Mouse (Mus musculus) neural tube, embryonic 13.5 days (tissue): ENCODE results near the gene Rnf214. TPM values are rescaled to one million over a fixed set of nuclear protein-coding genes. Genes with fewer than 3 reads are reported as not detected.

ENCODE experiments used
- ATAC-seq: fragments of 200-750 bp; cut with Nextera tagmentation; 2 replicates; pipeline ENCODE4 v1.8.0; 2017; ENCODE audit warnings: low read depth, mild to moderate bottlenecking, moderate TSS enrichment, moderate library complexity
- H3K27ac ChIP-seq: fragments of 300-500 bp; sonication (generic); replicated peaks from 2 replicates; pipeline ENCODE4 v1.5.1; 2015; ENCODE audit warnings: moderate library complexity, mild to moderate bottlenecking, inconsistent platforms
- H3K27me3 ChIP-seq: fragments of 300-500 bp; sonication (generic); 2 replicates; pipeline ENCODE4 v1.6.1; 2015; ENCODE audit warnings: mild to moderate bottlenecking, inconsistent platforms
- H3K36me3 ChIP-seq: fragments of 300-500 bp; sonication (generic); 2 replicates; pipeline ENCODE4 v1.6.1; 2015; ENCODE audit warnings: mild to moderate bottlenecking, inconsistent platforms
- H3K4me1 ChIP-seq: fragments of 300-500 bp; sonication (generic); replicated peaks from 2 replicates; pipeline ENCODE4 v1.6.1; 2015; ENCODE audit warnings: inconsistent platforms
- H3K4me2 ChIP-seq: fragments of 300-500 bp; sonication (generic); 2 replicates; pipeline ENCODE4 v1.6.1; 2015; ENCODE audit warnings: inconsistent platforms, mild to moderate bottlenecking, moderate library complexity
- H3K4me3 ChIP-seq: fragments of 300-500 bp; sonication (generic); 2 replicates; pipeline ENCODE4 v1.5.1; 2015; ENCODE audit warnings: mild to moderate bottlenecking, inconsistent platforms
- H3K9ac ChIP-seq: fragments of 300-500 bp; sonication (generic); 2 replicates; pipeline ENCODE4 v1.6.1; 2015; ENCODE audit warnings: moderate library complexity, mild to moderate bottlenecking, inconsistent platforms
- H3K9me3 ChIP-seq: fragments of 300-500 bp; sonication (generic); 2 replicates; pipeline ENCODE4 v1.6.1; 2016; ENCODE audit warnings: inconsistent platforms
- WGBS: fragments of 180-500 bp; shearing (Covaris S2); methylation state at CpG from one replicate; pipeline ENCODE4 v1.1.7; 2015; 5-methylcytosine and 5-hydroxymethylcytosine counted together
- polyA plus RNA-seq: library from polyadenylated mRNA; unstranded; fragments of >200 nt; fragmentation: Nextera tagmentation; extraction: Ambion mirVana; gene quantifications from 2 replicates; pipeline ENCODE4 v1.2.1, GENCODE M21; 2015

Gene Rnf214
- polyA plus RNA-seq: 82.3 and 96.2 TPM in 2 replicates

DNA sequence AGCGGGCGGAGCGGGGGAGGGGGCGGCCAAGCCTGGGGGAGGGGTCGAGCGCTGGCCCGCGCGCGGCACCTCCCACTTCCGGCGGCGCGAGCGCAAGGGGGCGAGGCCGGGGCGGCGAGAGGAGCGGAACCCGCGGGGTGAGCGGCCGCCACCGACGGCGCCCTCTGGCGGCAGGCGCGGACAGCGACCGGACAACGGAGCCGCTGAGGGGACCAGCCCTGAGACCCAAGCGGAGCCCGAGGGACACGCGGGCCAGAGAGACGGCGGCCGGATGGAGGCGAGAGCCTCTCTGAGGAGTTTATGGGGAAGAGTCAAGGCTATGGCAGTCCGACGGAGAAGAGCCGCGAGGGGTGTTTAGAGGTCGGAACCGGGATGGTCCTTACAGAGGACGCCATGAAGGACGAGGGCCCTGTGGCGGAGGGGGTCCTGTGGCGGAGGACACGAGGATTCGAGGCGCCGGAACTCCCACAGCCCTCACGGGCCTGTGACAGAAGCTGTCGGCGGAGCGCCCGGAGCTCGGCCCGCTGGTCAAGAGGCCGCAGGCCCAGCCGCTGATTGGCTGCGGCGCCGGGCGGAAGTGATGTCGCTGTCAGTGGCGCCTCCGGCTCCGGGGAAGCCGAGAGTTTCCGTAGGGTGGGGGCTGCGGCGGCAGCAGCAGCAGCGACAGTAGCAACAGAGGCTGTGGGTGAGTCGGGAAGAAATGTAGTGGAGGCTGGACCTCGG, at the start of gene Rnf214, which contains the start of gene Pcsk7:
Gene Rnf214 (minus strand): TSS at position 557 of the 723 bp plus-strand sequence.
Gene Pcsk7 (plus strand): TSS at position 143 of the 723 bp plus-strand sequence.
- WGBS: under 1% methylated on average over 74 of the region's 80 CpGs
- no peaks in the 10 kb centered on the region for H3K9me3 ChIP-seq
- peaks cover 57% of the 10 kb centered on the region for H3K36me3 ChIP-seq
- no peaks in the 10 kb centered on the region for H3K27me3 ChIP-seq
- peak within 1 kb of the TSS; percentile 68 for H3K4me3 ChIP-seq
- peak; percentile 94 for ATAC-seq
- peaks cover 33% of the 10 kb centered on the region for H3K4me1 ChIP-seq
- H3K27ac ChIP-seq: peak within 1 kb of the TSS; percentile 94
- H3K9ac ChIP-seq: peak within 1 kb of the TSS; percentile 96
- peak within 1 kb of the TSS; percentile 87 for H3K4me2 ChIP-seq

DNA sequence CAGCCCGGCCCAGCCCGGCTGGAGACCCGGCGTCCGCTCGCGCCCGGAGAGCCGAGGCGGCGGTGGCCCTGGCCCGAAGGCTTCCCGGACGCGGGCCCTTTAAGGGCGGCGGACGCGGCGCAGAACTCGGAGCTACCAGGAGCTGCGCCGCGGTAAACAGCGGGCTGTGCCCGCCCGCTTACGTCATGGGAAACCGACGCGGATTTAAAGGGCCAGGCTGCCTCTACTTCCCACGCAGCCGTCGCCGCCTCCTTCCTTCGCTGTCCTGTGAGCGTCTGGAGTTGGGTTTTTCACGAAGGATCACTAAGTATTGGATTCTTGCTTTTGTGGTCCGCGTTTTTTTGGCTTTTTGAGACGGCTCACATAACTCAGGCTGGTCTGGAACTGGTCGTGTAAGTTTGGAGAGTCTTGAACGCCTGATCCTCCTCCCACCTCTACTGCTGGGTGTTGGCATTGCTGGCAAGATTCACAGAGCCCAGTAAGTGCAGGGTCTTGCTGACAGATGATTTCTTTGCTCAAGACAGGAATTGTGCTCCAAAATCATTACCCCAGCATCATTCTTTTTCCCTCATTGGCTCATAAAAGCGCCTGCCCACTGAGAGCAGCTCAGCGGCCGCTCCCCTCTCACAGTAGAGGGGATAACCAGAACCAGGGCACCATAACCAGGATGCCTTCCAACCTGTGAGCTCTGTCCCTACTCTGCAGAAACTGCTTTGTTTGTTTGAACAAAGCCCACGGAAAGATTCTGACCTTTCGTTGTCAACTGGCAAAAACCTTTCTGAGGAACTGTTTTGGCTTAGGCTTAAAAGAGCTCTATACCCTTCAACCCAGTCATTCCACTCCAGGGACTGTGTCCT, 48.6 kb upstream of the Rnf214 start, which contains the start of gene Sidt2:
Gene Sidt2 (minus strand): TSS at position 152 of the 857 bp plus-strand sequence.
- peak within 1 kb of the TSS; percentile 94 for H3K4me2 ChIP-seq
- peak within 1 kb of the TSS; percentile 86 for H3K27ac ChIP-seq
- ATAC-seq: peak; percentile 97
- peak within 1 kb of the TSS; percentile 76 for H3K4me3 ChIP-seq
- WGBS: under 1% methylated on average over 48 of the region's 48 CpGs
- peak within 1 kb of the TSS; percentile 91 for H3K9ac ChIP-seq
- no peaks in the 10 kb centered on the region for H3K9me3 ChIP-seq
- H3K27me3 ChIP-seq: no peaks in the 10 kb centered on the region
- H3K4me1 ChIP-seq: peaks cover 56% of the 10 kb centered on the region
- peaks cover 29% of the 10 kb centered on the region for H3K36me3 ChIP-seq

GRCm38 (mm10) chr9:45954294-45955106, 47.8 kb upstream of the Rnf214 start:
- H3K9me3 ChIP-seq: no peaks in the 10 kb centered on the region
- peaks cover 31% of the 10 kb centered on the region for H3K36me3 ChIP-seq
- peaks cover 56% of the 10 kb centered on the region for H3K4me1 ChIP-seq
- peak overlapping the region; percentile 76 for H3K4me3 ChIP-seq
- peak overlapping the region; percentile 86 for H3K27ac ChIP-seq
- no peaks in the 10 kb centered on the region for H3K27me3 ChIP-seq
- peak overlapping the region; percentile 94 for H3K4me2 ChIP-seq
- WGBS: under 1% methylated on average over 62 of the region's 63 CpGs
- peak; percentile 45 for ATAC-seq
- peak overlapping the region; percentile 91 for H3K9ac ChIP-seq

DNA sequence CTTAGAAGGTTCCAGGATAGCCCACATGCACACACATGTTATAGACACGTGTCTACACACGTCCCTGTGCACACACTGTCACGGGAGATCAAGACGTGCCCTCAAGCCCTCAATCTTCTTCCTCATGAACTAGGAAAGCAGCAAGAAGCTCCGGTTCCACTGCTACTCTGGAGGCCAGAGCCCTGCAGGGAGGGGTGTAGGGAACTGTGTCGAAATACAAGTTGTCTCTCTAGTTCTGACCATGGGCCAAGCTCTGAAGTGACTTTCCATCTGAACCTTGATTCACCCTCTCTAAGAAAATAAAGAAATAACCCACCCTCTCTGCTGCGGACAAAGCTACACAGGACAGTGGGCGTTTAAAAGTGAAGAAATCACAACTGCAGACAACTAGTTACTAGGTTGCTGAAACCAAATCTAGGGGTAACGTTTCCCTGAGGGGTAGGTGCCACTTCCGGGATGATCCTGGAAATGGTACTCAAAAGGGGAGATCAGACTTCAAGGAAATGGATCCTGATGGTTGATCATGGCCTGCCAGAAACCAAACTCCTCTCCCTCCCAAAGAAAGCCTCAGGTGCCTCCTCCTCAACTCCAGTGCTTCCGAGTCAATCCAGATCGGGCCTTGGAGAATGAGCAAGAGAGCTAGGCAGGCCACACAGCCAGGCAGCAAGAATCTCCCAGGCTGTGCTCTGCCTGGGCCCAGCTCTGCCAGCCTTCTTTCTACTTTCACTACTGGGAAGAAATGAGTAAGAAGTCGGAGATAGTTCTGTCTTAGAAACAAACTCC, 47.0 kb upstream of the Rnf214 start:
- H3K4me3 ChIP-seq: peak overlapping the region; percentile 76
- peak overlapping the region; percentile 86 for H3K27ac ChIP-seq
- no peaks in the 10 kb centered on the region for H3K9me3 ChIP-seq
- no peak for ATAC-seq
- no peaks in the 10 kb centered on the region for H3K27me3 ChIP-seq
- peaks cover 52% of the 10 kb centered on the region for H3K4me1 ChIP-seq
- peak overlapping the region; percentile 91 for H3K9ac ChIP-seq
- peak overlapping the region; percentile 94 for H3K4me2 ChIP-seq
- 60% methylated on average over 13 of the region's 13 CpGs for WGBS
- H3K36me3 ChIP-seq: peaks cover 39% of the 10 kb centered on the region

GRCm38 (mm10) chr9:45952890-45953289, 46.2 kb upstream of the Rnf214 start:
- Histone ChIP-seq H3K9me3 (no peaks in the 10 kb centered on the region), H3K4me3 (no peak overlapping the region), H3K36me3 (peaks cover 47% of the 10 kb centered on the region), H3K4me1 (peaks cover 44% of the 10 kb centered on the region), H3K4me2 (peak overlapping the region; percentile 94; the same call in 1 of the 2 replicates), H3K27ac (no peak overlapping the region), H3K9ac (peak overlapping the region; percentile 91), H3K27me3 (no peaks in the 10 kb centered on the region)
- WGBS: 85% methylated on average over 7 of the region's 7 CpGs
- ATAC-seq: no peak

- WGBS: 91% methylated on average over 4 of the region's 4 CpGs
Observed at GRCm38 (mm10) chr9:45952057-45952456, 45.3 kb upstream of the Rnf214 start.

DNA sequence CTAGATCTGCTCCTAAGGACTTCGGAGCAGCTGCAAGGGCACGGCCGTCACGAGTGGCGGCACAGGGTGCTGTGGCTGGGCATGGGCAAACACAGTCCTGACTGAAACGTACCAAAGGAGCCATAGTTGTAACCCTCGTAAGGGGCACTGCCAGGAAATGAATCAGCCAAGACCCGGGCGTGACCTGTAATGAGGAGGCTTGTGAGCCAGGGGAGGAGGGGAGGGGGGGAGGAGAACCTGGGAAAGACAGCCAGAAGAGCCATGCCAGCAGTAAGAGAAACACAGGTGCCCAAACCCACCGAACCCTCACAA, 40.1 kb upstream of the Rnf214 start:
- peaks cover 99% of the 10 kb centered on the region for H3K36me3 ChIP-seq
- no peak overlapping the region for H3K27ac ChIP-seq
- H3K9me3 ChIP-seq: no peaks in the 10 kb centered on the region
- H3K4me3 ChIP-seq: no peak overlapping the region
- no peak for ATAC-seq
- H3K9ac ChIP-seq: no peak overlapping the region
- WGBS: 91% methylated on average over 10 of the region's 10 CpGs
- H3K4me1 ChIP-seq: no peaks in the 10 kb centered on the region
- no peaks in the 10 kb centered on the region for H3K27me3 ChIP-seq
- H3K4me2 ChIP-seq: no peak overlapping the region

More at GRCm38 (mm10) chr9:45952057-45952456, 45.3 kb upstream of the Rnf214 start:
- no peak overlapping the region for H3K9ac ChIP-seq
- H3K4me3 ChIP-seq: no peak overlapping the region
- peaks cover 36% of the 10 kb centered on the region for H3K4me1 ChIP-seq
- H3K27ac ChIP-seq: no peak overlapping the region
- H3K9me3 ChIP-seq: no peaks in the 10 kb centered on the region
- H3K36me3 ChIP-seq: peaks cover 56% of the 10 kb centered on the region
- no peak for ATAC-seq
- no peak overlapping the region for H3K4me2 ChIP-seq
- H3K27me3 ChIP-seq: no peaks in the 10 kb centered on the region

GRCm38 (mm10) chr9:45946182-45946871, 39.6 kb upstream of the Rnf214 start:
- WGBS: 89% methylated on average over 16 of the region's 16 CpGs
- H3K9ac ChIP-seq: no peak overlapping the region

GRCm38 (mm10) chr9:45945721-45946120, 39.0 kb upstream of the Rnf214 start:
- no peak overlapping the region for H3K27ac ChIP-seq
- no peaks in the 10 kb centered on the region for H3K27me3 ChIP-seq
- H3K4me1 ChIP-seq: no peaks in the 10 kb centered on the region
- no peak overlapping the region for H3K4me2 ChIP-seq
- H3K36me3 ChIP-seq: peaks cover 99% of the 10 kb centered on the region
- ATAC-seq: no peak
- no peak overlapping the region for H3K9ac ChIP-seq
- H3K4me3 ChIP-seq: no peak overlapping the region
- 90% methylated on average over 13 of the region's 13 CpGs for WGBS
- H3K9me3 ChIP-seq: no peaks in the 10 kb centered on the region

More at GRCm38 (mm10) chr9:45946182-45946871, 39.6 kb upstream of the Rnf214 start:
- H3K4me1 ChIP-seq: no peaks in the 10 kb centered on the region
- H3K4me3 ChIP-seq: no peak overlapping the region
- peaks cover 99% of the 10 kb centered on the region for H3K36me3 ChIP-seq
- no peaks in the 10 kb centered on the region for H3K27me3 ChIP-seq
- ATAC-seq: no peak
- H3K9me3 ChIP-seq: no peaks in the 10 kb centered on the region
- no peak overlapping the region for H3K4me2 ChIP-seq
- H3K27ac ChIP-seq: no peak overlapping the region

DNA sequence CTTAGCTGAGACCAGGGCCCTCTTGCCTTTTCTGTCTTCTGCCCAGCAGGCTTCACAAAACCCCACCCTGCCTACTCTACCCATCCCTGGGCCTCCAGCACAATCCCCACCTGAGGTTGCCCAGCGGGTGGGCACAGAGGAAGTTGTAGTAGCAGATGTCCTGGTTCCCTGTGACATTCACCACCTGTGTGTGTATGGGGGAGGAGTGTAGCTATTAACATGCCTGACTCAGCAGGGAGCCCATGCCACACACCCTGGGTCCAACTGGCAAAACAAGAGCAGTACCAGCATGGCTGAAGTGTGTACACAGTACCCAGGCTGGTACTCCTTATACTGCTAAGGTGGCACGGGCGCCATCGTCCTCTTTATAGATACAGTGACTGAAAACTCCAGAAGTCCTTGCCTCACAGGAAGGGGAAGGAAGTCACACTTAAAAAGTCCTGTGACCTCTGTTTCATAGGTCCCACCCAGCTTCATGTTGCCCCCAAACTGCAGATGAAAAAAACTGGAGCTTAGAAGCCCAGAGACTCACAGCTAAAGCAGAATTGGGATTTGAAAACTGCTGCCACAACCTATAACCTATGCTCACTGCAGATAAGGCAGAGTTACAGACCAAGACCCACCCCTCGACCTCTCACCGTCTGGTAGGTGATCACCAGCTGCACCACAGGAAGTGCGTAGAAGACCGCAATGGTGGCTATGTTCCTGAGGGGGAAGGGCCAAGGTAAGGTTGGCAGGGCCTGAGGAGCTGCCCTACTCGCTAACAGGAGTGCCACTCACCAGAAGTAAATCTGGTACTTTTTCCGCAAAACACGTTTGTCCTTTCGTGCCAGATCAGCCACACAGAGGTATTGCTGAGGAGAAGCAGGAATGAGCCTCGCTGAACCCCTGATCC, 38.0 kb upstream of the Rnf214 start:
- WGBS: 88% methylated on average over 13 of the region's 13 CpGs
- H3K36me3 ChIP-seq: peaks cover 94% of the 10 kb centered on the region
- no peaks in the 10 kb centered on the region for H3K9me3 ChIP-seq

More for the DNA sequence above, 38.0 kb upstream of the Rnf214 start:
- ATAC-seq: no peak
- Histone ChIP-seq H3K27ac (no peak overlapping the region), H3K27me3 (no peaks in the 10 kb centered on the region), H3K4me2 (no peak overlapping the region), H3K4me1 (no peaks in the 10 kb centered on the region), H3K9ac (no peak overlapping the region), H3K4me3 (no peak overlapping the region)
